Mouse (Mus musculus) neutrophil, adult 59 days (primary cell): ENCODE data around the gene Qtrt2. TPM values are rescaled to one million over a fixed set of nuclear protein-coding genes. Genes with fewer than 3 reads are reported as not detected.

ENCODE experiments used
- total RNA-seq, 2 experiments: library from RNA; stranded (reverse); gene quantifications; 1 replicate in 1 of 2; 2 replicates in 1 of 2; pipeline ENCODE4 v1.2.4; 2023

The Qtrt2 gene
- total RNA-seq = 1 to 10 TPM; 8.4 to 9.1 TPM

DNA sequence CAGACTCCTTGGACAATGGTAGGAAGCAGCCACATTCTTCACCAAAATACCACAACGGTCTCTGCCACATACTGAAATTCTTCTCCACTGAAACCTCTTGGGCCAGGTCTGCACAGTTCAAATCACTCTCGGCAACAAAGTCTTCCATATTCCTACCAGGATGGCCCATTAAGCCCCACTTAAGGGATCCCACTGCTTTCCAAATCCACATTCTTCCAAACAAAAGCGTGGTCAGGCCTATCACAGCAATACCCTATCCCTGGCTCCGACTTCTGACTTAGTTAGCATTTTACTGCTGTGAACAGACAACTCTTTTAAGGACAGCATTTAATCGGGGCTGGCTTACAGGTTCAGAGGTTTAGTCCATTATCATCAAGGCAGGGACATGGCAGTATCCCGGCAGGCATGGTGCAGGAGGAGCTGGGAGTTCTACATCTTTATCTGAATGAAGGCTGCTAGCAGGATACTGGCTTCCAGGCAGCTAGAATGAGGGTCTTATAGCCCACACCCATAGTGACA is at the start of gene Qtrt2:
Qtrt2 (minus strand) TSS at position 469 of the 519 bp plus-strand sequence.

DNA sequence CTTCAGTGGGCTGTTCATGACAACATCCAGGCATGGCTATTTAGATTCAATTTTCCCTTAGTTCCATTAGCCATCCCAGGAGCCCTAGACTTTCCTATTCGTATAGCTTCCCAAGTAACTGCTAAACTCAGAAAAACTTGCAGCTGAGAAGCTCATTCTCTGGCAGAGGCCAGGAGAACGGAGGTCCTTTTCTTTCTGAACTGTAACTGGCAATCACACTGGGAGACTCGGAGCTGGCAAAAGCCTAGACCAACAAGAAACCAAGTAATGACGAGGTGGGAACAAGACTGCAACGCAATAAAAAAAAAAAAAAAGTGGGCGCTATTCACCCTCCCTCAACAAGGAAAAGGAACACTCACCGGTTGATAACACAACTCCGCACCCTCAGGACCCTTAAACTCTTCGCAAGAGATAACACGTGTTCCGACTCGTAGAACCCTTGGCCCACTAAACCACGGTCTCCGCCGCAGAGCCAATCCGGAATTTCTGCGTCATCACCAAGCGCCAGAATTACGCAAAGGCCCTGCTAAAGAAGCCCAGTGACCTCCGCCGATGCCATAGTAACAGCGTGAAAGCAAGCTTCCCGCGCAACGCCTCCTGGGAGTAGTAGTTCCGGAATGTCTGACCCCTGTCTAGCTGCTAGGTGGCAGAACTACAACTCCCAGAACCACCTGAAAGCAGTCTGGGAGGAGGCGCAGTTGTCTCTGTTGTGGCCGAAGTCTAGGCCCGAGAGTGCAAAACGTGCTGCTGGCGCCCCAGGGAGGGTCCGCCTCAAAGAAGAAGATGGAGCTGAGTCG is 37.2 kb downstream of the Qtrt2 start, which contains the start of gene Ccdc191:
Ccdc191 (plus strand) TSS at position 593 of the 797 bp plus-strand sequence.

Other genes starting within 250 kb of the Qtrt2 start
- gene Drd3, start 172.8 kb downstream of the Qtrt2 start, total RNA-seq = not detected
- gene Ccdc191, start 37.0 kb downstream of the Qtrt2 start, total RNA-seq = 1 to 10 TPM; 1.1 to 1.2 TPM
- 1 to 10 TPM; 1.4 to 1.6 TPM for gene Zdhhc23, start 53.0 kb upstream of the Qtrt2 start, total RNA-seq
- gene Gramd1c, start 136.5 kb upstream of the Qtrt2 start, total RNA-seq = 1 to 10 TPM in 1 of 2 experiments, under 1 TPM in 1; 0.16 to 1.1 TPM
- gene Atp6v1a, start 212.9 kb upstream of the Qtrt2 start, total RNA-seq = 10 to 100 TPM; 91.5 to 91.9 TPM
- gene Naa50, start 213.0 kb upstream of the Qtrt2 start, total RNA-seq = 10 to 100 TPM; 30.1 to 37.7 TPM
- gene Usf3, start 246.4 kb upstream of the Qtrt2 start, total RNA-seq = 10 to 100 TPM; 28.5 to 28.9 TPM